Mouse (Mus musculus): ENCODE measurements around the gene Fbxl2. TPM values are rescaled to one million over a fixed set of nuclear protein-coding genes. Genes with fewer than 3 reads are reported as not detected.

The Fbxl2 gene
- polyA plus RNA-seq, 1 experiment from 2014 or later: 5.1 TPM

DNA sequence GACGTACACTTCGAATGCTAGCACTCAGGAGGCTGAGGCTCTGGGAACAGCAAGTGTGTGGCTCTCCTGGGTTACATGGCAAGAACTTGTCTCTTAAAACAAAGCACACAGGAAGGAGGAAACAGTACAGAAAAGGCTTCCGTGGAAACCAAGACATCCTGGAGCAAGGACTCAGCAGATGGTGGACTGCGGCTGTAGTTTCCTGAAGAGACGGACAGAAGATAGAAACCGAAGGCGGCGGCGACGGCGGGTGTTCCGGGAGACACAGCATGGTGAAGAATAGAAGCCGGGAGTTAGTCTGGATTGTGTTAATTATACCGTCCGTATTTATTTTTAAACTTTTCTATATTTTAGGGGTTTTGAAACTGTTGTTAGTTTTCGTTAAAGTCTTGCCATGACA lies 4.8 kb upstream of the Fbxl2 start:
- no peak for ATAC-seq (ENCODE audit: borderline replicate concordance, extremely low read depth, low FRiP score, low TSS enrichment)
- H3K9me3 ChIP-seq: no peaks in the 10 kb centered on the region

DNA sequence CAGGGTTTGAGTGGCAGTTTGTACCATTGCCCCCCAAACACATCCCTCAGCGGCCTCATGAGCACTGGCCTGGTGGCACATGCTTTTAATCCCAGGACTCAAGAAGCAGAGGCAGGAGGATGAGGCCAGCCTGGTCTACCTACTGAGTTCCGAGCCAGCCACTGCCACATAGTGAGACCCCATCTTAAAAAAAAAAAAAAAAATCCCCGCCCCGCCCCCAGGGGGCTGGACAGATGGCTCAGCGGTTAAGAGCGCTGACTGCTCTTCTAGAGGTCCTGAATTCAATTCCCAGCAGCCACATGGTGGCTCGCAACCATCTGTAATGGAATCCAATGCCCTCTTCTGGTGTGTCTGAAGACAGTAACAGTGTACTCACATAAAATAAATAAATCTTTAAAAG lies 4.1 kb upstream of the Fbxl2 start:
- Histone ChIP-seq H3K9ac (no peak overlapping the region), H3K9me3 (no peaks in the 10 kb centered on the region), H3K27me3 (peaks cover under 1% of the 10 kb centered on the region; the same call in 1 of the 2 replicates), H3K4me1 (no peaks in the 10 kb centered on the region), H3K4me3 (no peak overlapping the region), H3K4me2 (no peak overlapping the region), H3K27ac (no peak overlapping the region), H3K36me3 (no peaks in the 10 kb centered on the region)
- 86% methylated on average over 7 of the region's 7 CpGs for WGBS
- ATAC-seq (ENCODE audit: borderline replicate concordance, extremely low read depth, low FRiP score, low TSS enrichment): no peak

More for the DNA sequence above, 4.8 kb upstream of the Fbxl2 start:
- H3K9ac ChIP-seq: no peak overlapping the region
- peaks cover 8% of the 10 kb centered on the region; the same call in 1 of the 2 replicates for H3K27me3 ChIP-seq
- H3K36me3 ChIP-seq: no peaks in the 10 kb centered on the region
- no peak overlapping the region for H3K4me3 ChIP-seq
- no peak overlapping the region for H3K27ac ChIP-seq
- no peak overlapping the region for H3K4me2 ChIP-seq
- WGBS: 86% methylated on average over 16 of the region's 16 CpGs
- H3K4me1 ChIP-seq: no peaks in the 10 kb centered on the region

DNA sequence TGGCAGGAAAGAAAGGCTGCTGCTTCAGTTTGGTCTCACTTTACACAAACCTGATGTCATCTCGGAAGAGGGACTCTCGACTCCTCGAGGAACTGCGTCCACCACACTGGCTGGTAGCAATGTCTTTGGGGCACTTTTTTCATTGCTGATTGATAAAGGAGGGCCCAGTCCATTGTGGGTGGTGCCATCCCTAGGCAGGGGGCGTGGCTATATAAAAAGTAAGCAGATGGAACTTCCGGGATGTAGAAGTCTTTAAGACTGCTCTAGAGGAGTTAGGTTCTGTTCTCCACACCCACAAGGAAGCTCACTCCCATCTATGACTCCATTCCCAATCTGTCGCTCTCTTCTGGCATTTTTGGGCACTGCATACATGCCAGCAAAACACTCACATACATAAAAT lies 685 bp upstream of the Fbxl2 start:
- H3K4me2 ChIP-seq: no peak overlapping the region
- WGBS: 86% methylated on average over 7 of the region's 7 CpGs
- no peaks in the 10 kb centered on the region for H3K36me3 ChIP-seq
- H3K27me3 ChIP-seq: no peaks in the 10 kb centered on the region
- H3K27ac ChIP-seq: no peak overlapping the region
- H3K9me3 ChIP-seq: no peaks in the 10 kb centered on the region
- H3K4me1 ChIP-seq: 0 out of 2 replicates have a peak, but pooled peaks cover 5% of the 10 kb centered on the region
- no peak for ATAC-seq (ENCODE audit: borderline replicate concordance, extremely low read depth, low FRiP score, low TSS enrichment)
- H3K9ac ChIP-seq: no peak overlapping the region
- H3K4me3 ChIP-seq: no peak overlapping the region

DNA sequence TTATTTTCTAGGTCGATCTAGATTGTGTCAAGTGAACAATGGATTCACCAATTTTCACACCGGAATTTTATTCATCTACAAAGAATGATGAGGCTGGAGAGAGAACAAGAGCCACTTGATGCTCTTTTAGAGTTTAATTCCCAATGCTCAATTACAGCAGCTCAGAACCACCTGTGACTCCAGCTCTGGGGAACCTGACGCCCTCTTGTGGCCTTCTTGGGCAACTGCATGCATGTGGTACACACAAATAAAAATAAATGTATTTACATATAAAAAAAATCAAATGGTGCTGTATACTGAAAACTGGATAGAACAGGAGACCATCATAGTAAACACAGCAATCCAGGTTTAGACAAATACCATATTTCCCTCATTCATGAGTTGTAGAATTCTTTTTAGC lies 1.5 kb downstream of the Fbxl2 start:
- H3K27me3 ChIP-seq: no peaks in the 10 kb centered on the region
- H3K36me3 ChIP-seq: no peaks in the 10 kb centered on the region
- H3K9ac ChIP-seq: no peak overlapping the region
- no peak overlapping the region for H3K4me2 ChIP-seq
- 57% methylated on average over 3 of the region's 3 CpGs for WGBS
- H3K4me3 ChIP-seq: no peak overlapping the region
- H3K4me1 ChIP-seq: 0 out of 2 replicates have a peak, but pooled peaks cover 5% of the 10 kb centered on the region
- ATAC-seq (ENCODE audit: borderline replicate concordance, extremely low read depth, low FRiP score, low TSS enrichment): no peak
- H3K9me3 ChIP-seq: no peaks in the 10 kb centered on the region
- H3K27ac ChIP-seq: no peak overlapping the region

DNA sequence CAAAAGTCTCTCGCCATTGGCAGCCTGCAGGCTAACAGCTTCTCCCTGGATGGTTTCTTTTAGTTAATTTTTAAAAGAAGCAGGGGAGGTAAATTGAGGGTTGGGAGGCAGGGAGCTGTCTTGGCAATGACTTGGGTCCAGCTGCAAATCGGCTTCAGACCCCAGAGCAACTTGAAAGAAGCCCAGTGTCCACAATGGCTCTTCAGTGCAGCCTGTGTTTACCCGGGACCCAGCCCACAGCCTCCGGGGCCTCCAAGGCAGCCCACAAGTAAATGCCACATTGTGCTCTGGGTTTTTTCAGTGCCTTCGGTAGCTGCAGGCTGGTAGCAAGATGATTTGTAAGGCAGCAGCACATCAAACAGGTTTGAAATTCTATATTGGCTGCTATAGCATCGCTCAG lies 3.5 kb downstream of the Fbxl2 start:
- Histone ChIP-seq H3K27me3 (no peaks in the 10 kb centered on the region), H3K4me2 (peak overlapping the region; percentile 44), H3K9me3 (no peaks in the 10 kb centered on the region), H3K4me3 (no peak overlapping the region), H3K4me1 (0 out of 2 replicates have a peak, but pooled peaks cover 5% of the 10 kb centered on the region), H3K36me3 (no peaks in the 10 kb centered on the region), H3K27ac (peak overlapping the region; percentile 51), H3K9ac (no peak overlapping the region)
- 42% methylated on average over 6 of the region's 6 CpGs for whole genome bisulfite sequencing
- ATAC-seq (ENCODE audit: borderline replicate concordance, extremely low read depth, low FRiP score, low TSS enrichment): peak; percentile 40; the same call in 1 of the 2 replicates

DNA sequence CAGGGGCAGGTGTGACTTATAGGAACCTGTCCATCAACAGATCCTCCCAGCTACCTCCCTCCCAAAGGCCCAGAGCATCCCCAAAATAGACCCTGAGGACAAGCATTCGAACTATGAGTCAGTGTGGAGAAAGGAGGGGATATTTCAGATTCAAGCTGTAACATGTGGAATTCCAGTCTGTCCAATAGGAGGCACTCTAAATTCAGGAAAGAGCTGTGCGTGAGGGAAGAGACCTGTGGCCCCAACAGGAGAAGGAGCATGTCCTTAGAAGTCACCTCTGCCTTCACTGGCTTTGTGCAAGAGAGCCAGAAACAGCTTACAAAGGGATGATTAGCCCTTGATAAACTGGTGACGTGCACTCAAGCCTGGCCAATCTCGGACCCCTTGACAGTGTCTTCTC lies 5.0 kb downstream of the Fbxl2 start:
- no peaks in the 10 kb centered on the region for H3K36me3 ChIP-seq
- no peak overlapping the region for H3K4me3 ChIP-seq
- 68% methylated on average over 4 of the region's 4 CpGs for WGBS
- H3K4me2 ChIP-seq: no peak overlapping the region
- no peaks in the 10 kb centered on the region for H3K9me3 ChIP-seq
- H3K27me3 ChIP-seq: no peaks in the 10 kb centered on the region
- 0 out of 2 replicates have a peak, but pooled peaks cover 5% of the 10 kb centered on the region for H3K4me1 ChIP-seq
- no peak overlapping the region for H3K9ac ChIP-seq
- no peak overlapping the region for H3K27ac ChIP-seq
- ATAC-seq (ENCODE audit: borderline replicate concordance, extremely low read depth, low FRiP score, low TSS enrichment): no peak

DNA sequence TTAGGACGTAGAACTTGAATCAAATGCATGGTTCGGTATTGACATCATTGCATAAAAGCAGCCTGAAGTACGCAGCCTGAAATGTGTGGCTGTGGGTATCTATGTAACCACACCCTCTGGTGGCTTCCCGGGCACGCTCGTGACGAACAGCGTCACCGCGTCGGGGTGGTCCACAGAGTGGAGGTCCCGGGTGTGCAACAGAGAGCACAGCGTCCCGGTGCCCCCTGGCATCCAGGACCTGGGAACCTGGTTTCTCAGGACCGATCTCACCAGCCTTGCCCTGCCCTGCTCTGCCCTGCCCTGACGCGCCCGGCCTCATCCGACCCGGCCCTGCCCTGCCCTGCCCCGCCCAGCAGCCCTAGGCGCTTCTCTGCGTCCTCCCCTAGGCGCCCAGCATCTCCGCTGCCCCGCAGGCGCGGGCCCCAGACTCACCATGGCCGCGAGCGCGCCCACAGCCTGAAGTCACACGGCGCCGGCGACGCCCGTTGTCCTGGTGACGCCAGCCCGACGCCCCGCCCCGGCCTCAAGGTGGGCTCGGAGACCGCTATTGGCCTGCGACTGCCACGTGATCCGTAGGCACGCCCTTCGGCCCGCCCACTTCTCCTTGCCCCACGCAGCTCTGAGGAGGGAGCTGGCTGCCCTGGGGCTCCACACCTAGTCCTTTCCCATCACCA lies 19.6 kb downstream of the Fbxl2 start:
- 0% methylated on average over 52 of the region's 52 CpGs for WGBS
- peak overlapping the region; percentile 63 for H3K4me3 ChIP-seq
- H3K36me3 ChIP-seq: no peaks in the 10 kb centered on the region
- ATAC-seq (ENCODE audit: borderline replicate concordance, extremely low read depth, low FRiP score, low TSS enrichment): peak; percentile 93
- H3K9ac ChIP-seq: peak overlapping the region; percentile 47
- peaks cover 4% of the 10 kb centered on the region; the same call in 1 of the 2 replicates for H3K4me1 ChIP-seq
- no peaks in the 10 kb centered on the region for H3K9me3 ChIP-seq
- H3K27ac ChIP-seq: no peak overlapping the region
- peak overlapping the region; percentile 97 for H3K4me2 ChIP-seq
- H3K27me3 ChIP-seq: peaks cover 5% of the 10 kb centered on the region; the same call in 1 of the 2 replicates

DNA sequence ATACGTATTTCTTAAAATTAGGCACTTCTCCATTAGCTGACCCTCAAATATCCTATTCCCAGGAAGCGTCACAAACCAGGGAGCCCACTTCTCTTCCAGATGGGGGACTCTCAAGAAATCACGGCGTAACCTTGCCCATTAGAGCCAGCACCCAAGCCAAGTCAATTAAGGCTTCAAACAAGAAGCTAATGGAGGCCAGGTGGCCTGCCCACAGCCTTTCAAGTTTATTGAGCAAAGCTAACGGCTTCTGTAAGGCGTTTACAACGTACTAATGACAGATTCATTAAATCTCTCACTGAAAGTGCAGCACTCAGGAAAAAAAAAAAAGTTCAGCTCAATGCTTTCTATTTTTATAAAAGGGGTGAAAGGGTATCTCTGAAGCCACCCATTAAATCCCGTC lies 20.1 kb downstream of the Fbxl2 start:
- Histone ChIP-seq H3K9me3 (no peaks in the 10 kb centered on the region), H3K4me3 (peak overlapping the region; percentile 63), H3K4me2 (peak overlapping the region; percentile 97), H3K27me3 (peaks cover 5% of the 10 kb centered on the region; the same call in 1 of the 2 replicates), H3K4me1 (peaks cover 4% of the 10 kb centered on the region; the same call in 1 of the 2 replicates), H3K9ac (peak overlapping the region; percentile 47; the same call in 1 of the 2 replicates), H3K27ac (no peak overlapping the region), H3K36me3 (no peaks in the 10 kb centered on the region)
- ATAC-seq (ENCODE audit: borderline replicate concordance, extremely low read depth, low FRiP score, low TSS enrichment): no peak
- 12% methylated on average over 8 of the region's 8 CpGs for WGBS

DNA sequence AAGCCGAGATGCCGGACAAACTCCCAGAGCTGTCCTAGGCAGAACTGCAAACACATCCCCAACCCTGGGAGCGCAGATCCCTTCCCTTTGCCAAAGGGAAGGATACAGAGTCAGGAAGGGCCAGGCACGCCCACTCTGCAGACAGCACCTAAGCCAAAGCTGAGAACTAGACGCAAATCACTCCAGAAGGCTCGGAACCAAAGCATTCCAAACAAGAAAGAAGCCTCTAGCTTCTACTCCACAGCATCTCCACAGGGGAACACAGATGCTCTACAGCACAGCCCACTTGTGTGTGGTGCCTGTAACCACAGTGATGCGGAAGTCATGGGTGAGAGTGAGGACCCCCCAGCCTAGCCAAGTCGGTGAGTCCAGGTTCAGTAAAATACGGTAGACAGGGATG lies 20.8 kb downstream of the Fbxl2 start:
- Histone ChIP-seq H3K4me1 (peaks cover 4% of the 10 kb centered on the region; the same call in 1 of the 2 replicates), H3K36me3 (no peaks in the 10 kb centered on the region), H3K27me3 (peaks cover 5% of the 10 kb centered on the region; the same call in 1 of the 2 replicates), H3K4me2 (peak overlapping the region; percentile 97; the same call in 1 of the 2 replicates), H3K4me3 (no peak overlapping the region), H3K27ac (no peak overlapping the region), H3K9ac (no peak overlapping the region), H3K9me3 (no peaks in the 10 kb centered on the region)
- ATAC-seq (ENCODE audit: borderline replicate concordance, extremely low read depth, low FRiP score, low TSS enrichment): no peak
- WGBS: 45% methylated on average over 9 of the region's 9 CpGs

DNA sequence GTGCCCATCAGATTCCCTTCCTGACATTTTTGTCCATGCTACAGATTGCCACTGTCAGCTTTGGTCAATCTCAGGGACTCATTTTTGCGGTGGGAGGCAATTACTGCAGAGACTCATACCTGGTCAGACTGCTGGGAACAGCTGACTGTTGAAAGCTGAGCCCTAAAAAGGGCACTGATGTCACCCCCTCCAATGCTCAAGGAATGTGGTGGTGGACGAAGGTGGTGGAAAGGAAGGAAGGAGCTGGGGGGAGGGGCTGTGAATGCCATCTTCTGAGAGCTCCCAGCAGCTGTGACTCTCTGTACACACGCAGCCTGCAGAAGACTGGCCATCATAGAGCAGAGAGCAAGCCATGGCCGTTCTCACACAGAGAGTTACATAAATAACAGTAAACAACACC lies 23.9 kb downstream of the Fbxl2 start:
- no peak overlapping the region for H3K9ac ChIP-seq
- H3K4me1 ChIP-seq: peaks cover 4% of the 10 kb centered on the region; the same call in 1 of the 2 replicates
- WGBS: 31% methylated on average over 4 of the region's 4 CpGs
- no peaks in the 10 kb centered on the region for H3K9me3 ChIP-seq
- no peak overlapping the region for H3K4me3 ChIP-seq
- H3K27me3 ChIP-seq: peaks cover 5% of the 10 kb centered on the region; the same call in 1 of the 2 replicates
- H3K36me3 ChIP-seq: no peaks in the 10 kb centered on the region
- H3K27ac ChIP-seq: no peak overlapping the region
- ATAC-seq (ENCODE audit: borderline replicate concordance, extremely low read depth, low FRiP score, low TSS enrichment): no peak
- no peak overlapping the region for H3K4me2 ChIP-seq

DNA sequence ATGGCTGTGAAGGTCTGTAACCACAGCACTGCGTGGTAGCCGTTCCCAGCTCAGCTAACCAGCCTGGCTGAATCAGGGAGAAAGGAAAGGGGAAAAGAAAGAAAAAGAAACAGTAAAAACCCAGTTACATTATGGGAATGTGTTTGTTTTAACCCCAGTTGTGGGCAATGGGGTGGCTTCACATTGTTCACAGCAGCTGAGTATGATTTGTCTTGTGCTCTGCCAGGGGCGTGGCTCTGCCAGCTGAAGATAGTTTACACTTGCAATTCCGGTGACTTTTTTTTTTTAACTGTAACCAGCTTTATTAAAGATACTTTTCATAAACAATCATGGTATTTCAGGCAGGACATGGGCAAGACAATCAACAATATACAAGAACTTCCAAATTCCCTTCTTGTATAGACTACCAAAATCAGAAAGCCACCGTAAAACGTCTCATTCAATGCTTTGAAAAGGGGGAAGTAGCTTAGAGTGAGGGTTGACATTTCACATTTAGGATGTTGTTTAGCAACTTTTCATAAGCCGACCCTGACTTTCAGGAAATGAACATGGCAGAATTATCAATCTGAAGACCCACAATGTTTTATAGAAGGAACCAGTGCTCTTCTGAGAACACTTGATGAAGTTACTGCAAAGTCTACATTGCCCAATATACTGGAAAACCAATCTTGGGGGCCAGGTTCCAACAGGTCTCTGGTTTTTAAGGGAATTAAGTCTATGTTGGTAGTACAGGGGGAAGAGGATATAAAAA lies 26.8 kb downstream of the Fbxl2 start:
- H3K27me3 ChIP-seq: no peaks in the 10 kb centered on the region
- WGBS: 69% methylated on average over 7 of the region's 7 CpGs
- H3K4me2 ChIP-seq: no peak overlapping the region
- no peaks in the 10 kb centered on the region for H3K36me3 ChIP-seq
- H3K27ac ChIP-seq: no peak overlapping the region
- H3K4me1 ChIP-seq: no peaks in the 10 kb centered on the region
- ATAC-seq (ENCODE audit: borderline replicate concordance, extremely low read depth, low FRiP score, low TSS enrichment): no peak
- no peaks in the 10 kb centered on the region for H3K9me3 ChIP-seq
- H3K4me3 ChIP-seq: no peak overlapping the region
- no peak overlapping the region for H3K9ac ChIP-seq

DNA sequence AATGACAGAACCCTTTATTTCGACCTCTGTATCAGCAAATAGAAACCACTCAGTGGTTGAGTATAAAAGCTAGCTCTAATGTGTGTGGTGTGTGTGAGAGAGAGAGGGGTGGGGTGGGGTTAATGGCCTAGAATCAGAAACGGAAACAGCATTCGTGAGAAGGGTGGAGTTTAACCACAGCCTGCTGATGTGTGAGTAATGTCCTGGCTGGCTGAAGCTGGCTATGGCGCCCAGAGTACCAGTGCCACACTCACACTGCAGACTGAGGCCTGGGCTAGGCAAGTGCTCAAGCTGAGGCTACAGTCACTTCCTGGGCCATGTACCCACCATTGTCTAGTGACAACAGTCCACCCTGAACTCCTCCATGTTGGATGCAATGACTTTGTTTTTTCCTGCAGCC lies 29.6 kb downstream of the Fbxl2 start:
- no peaks in the 10 kb centered on the region for H3K9me3 ChIP-seq
- 75% methylated on average over 4 of the region's 4 CpGs for WGBS
- H3K4me2 ChIP-seq: no peak overlapping the region
- no peak overlapping the region for H3K9ac ChIP-seq
- no peak overlapping the region for H3K27ac ChIP-seq
- no peaks in the 10 kb centered on the region for H3K36me3 ChIP-seq
- H3K4me3 ChIP-seq: no peak overlapping the region
- no peaks in the 10 kb centered on the region for H3K4me1 ChIP-seq
- no peak for ATAC-seq (ENCODE audit: borderline replicate concordance, extremely low read depth, low FRiP score, low TSS enrichment)
- no peaks in the 10 kb centered on the region for H3K27me3 ChIP-seq

All from lung, embryonic 15.5 days (tissue).